Mouse (Mus musculus): ENCODE measurements around the gene Tent4a. TPM values are rescaled to one million over a fixed set of nuclear protein-coding genes. Genes with fewer than 3 reads are reported as not detected.

Gene Tent4a
- polyA plus RNA-seq (2017; shearing (Covaris generic)) = 14.3 TPM

DNA sequence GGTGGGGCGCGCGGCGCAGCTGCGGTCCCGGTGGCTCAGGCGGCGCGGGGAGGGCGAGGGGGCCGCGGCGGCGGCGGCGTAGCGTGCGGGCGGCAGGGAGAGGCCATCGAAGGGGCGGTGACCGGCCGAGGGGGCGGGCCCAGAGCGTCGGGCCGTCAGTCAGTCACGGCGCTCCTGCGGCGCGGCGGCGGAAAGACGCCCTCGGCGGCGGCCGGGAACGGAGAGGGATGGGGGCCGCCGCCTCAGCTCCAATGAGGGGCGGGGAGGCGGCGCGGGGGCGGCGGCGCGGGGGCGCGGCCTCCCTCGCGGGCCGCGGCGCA is at the start of gene Tent4a:
TSS of gene Tent4a (minus strand) at position 284 of the 320 bp plus-strand sequence.

GRCm38 (mm10) chr13:69533405-69534333 is 748 bp downstream of the Tent4a start, which contains the start of gene Nsun2:
Gene Nsun2, plus strand, starts transcription at chr13:69533746.

Other genes with a start within 250 kb of the Tent4a start
- 124 TPM for gene Nsun2, start 871 bp downstream of the Tent4a start, polyA plus RNA-seq (2017; shearing (Covaris generic))
- 0.94 TPM for gene Srd5a1, start 76.8 kb upstream of the Tent4a start, polyA plus RNA-seq (2017; shearing (Covaris generic))
- gene Ube2ql1, start 205.3 kb upstream of the Tent4a start, polyA plus RNA-seq (2017; shearing (Covaris generic)) = not detected

All from effector memory CD4-positive, alpha-beta T cell, adult 7 months (primary cell).